Mouse (Mus musculus) kidney, embryonic 15.5 days (tissue): ENCODE measurements around the gene Oxnad1. TPM values are rescaled to one million over a fixed set of nuclear protein-coding genes. Genes with fewer than 3 reads are reported as not detected.

Experiments
- ATAC-seq: fragments of 200-750 bp; cut with Nextera tagmentation; replicated peaks from 2 replicates; pipeline ENCODE4 v1.8.0; 2017; ENCODE audit warnings: moderate TSS enrichment; ENCODE audit not compliant: low FRiP score
- H3K27ac ChIP-seq: fragments of 300-500 bp; sonication (generic); 2 replicates; pipeline ENCODE4 v1.5.1; 2015; ENCODE audit warnings: mild to moderate bottlenecking, inconsistent platforms
- H3K27me3 ChIP-seq: fragments of 300-500 bp; sonication (generic); 2 replicates; pipeline ENCODE4 v1.6.1; 2015; ENCODE audit warnings: inconsistent platforms
- H3K36me3 ChIP-seq: fragments of 300-500 bp; sonication (generic); 2 replicates; pipeline ENCODE4 v1.6.1; 2015; ENCODE audit warnings: inconsistent platforms
- H3K4me1 ChIP-seq: fragments of 300-500 bp; sonication (generic); 2 replicates; pipeline ENCODE4 v1.6.1; 2015; ENCODE audit warnings: inconsistent platforms
- H3K4me2 ChIP-seq: fragments of 300-500 bp; sonication (generic); 2 replicates; pipeline ENCODE4 v1.6.1; 2015; ENCODE audit warnings: moderate library complexity, mild to moderate bottlenecking, inconsistent platforms
- H3K4me3 ChIP-seq: fragments of 300-500 bp; sonication (generic); replicated peaks from 2 replicates; pipeline ENCODE4 v1.5.1; 2015; ENCODE audit warnings: mild to moderate bottlenecking, inconsistent platforms
- H3K9ac ChIP-seq: fragments of 300-500 bp; sonication (generic); 2 replicates; pipeline ENCODE4 v1.6.1; 2015; ENCODE audit warnings: mild to moderate bottlenecking, inconsistent platforms
- H3K9me3 ChIP-seq: fragments of 300-500 bp; sonication (generic); replicated peaks from 2 replicates; pipeline ENCODE4 v1.6.1; 2016; ENCODE audit warnings: inconsistent platforms
- WGBS: fragments of 180-500 bp; shearing (Covaris S2); methylation state at CpG from one replicate; pipeline ENCODE4 v1.1.7; 2015; ENCODE audit warnings: mixed read lengths; 5-methylcytosine and 5-hydroxymethylcytosine counted together
- polyA plus RNA-seq: library from polyadenylated mRNA; unstranded; fragments of >200 nt; fragmentation: Nextera tagmentation; extraction: Ambion mirVana; gene quantifications from 2 replicates; pipeline ENCODE4 v1.2.1, GENCODE M21; 2015

Oxnad1 gene
- polyA plus RNA-seq, 1 experiment from 2014 or later: 38.7 TPM

- Histone ChIP-seq H3K4me2 (no peak overlapping the region), H3K9me3 (peaks cover 15% of the 10 kb centered on the region), H3K27me3 (no peaks in the 10 kb centered on the region), H3K4me3 (no peak overlapping the region), H3K36me3 (no peaks in the 10 kb centered on the region), H3K9ac (no peak overlapping the region), H3K4me1 (no peaks in the 10 kb centered on the region), H3K27ac (no peak overlapping the region)
- ATAC-seq: no peak
- WGBS: 91% methylated on average over 2 of the region's 2 CpGs
Measured at GRCm38 (mm10) chr14:32150872-32151271, 65.7 kb downstream of the Oxnad1 start.

- no peak overlapping the region for H3K4me2 ChIP-seq
- H3K36me3 ChIP-seq: no peaks in the 10 kb centered on the region
- peaks cover 9% of the 10 kb centered on the region; the same call in 1 of the 2 replicates for H3K9me3 ChIP-seq
- ATAC-seq: no peak
- H3K9ac ChIP-seq: no peak overlapping the region
- no peak overlapping the region for H3K4me3 ChIP-seq
- H3K27me3 ChIP-seq: no peaks in the 10 kb centered on the region
- WGBS: 90% methylated on average over 18 of the region's 18 CpGs
- H3K4me1 ChIP-seq: no peaks in the 10 kb centered on the region
- no peak overlapping the region for H3K27ac ChIP-seq
Measured at GRCm38 (mm10) chr14:32152243-32152965, 67.2 kb downstream of the Oxnad1 start.

Other genes with a start within 250 kb of the Oxnad1 start
- gene Galnt15, start 56.4 kb upstream of the Oxnad1 start, polyA plus RNA-seq: 0.38 and 0.64 TPM in 2 replicates
- 92.9 and 109 TPM in 2 replicates for gene Dph3, start 355 bp downstream of the Oxnad1 start, polyA plus RNA-seq
- not detected in 2 replicates for gene Msmb, start 56.6 kb downstream of the Oxnad1 start, polyA plus RNA-seq
- gene Ncoa4, start 74.5 kb downstream of the Oxnad1 start, polyA plus RNA-seq: 107 and 110 TPM in 2 replicates
- gene Timm23, start 116.5 kb downstream of the Oxnad1 start, polyA plus RNA-seq: 300 and 306 TPM in 2 replicates
- gene Parg, start 116.6 kb downstream of the Oxnad1 start, polyA plus RNA-seq: 46.2 and 48.1 TPM in 2 replicates
- gene Ogdhl, start 236.6 kb downstream of the Oxnad1 start, polyA plus RNA-seq: 10.3 and 10.5 TPM in 2 replicates